Comparison of ENCODE assay signal across 7 mouse cellular contexts in genomic region chr8:123949686-123949986, GRCm38 (mm10). TPM values are rescaled to one million over a fixed set of nuclear protein-coding genes. Genes with fewer than 3 reads are reported as not detected.
A peak's percentile ranks its signal among the peaks of the same experiment; 100 is the strongest.
DNase-seq lines count a peak whose midpoint lies in the region; ATAC-seq and TF ChIP-seq lines count a peak whose summit lies in the region.

No protein-coding gene starts in this region.

- peak overlapping the region; percentile 74 for H3K4me3 ChIP-seq in spleen, adult 2 months (ENCODE audit: extremely low read depth, insufficient read depth, insufficient read length)
- H3K4me3 ChIP-seq in forebrain, embryonic 10.5 days, result peak overlapping the region; percentile 99
- H3K4me3 ChIP-seq in limb, embryonic 15.5 days, result peak overlapping the region; percentile 99
- H3K4me3 ChIP-seq in stomach, postnatal 0 days (ENCODE audit: low read depth, low read length), result peak overlapping the region; percentile 77

- 2% methylated on average over 10 of the region's 10 CpGs for WGBS in spleen, adult 2 months
- WGBS in forebrain, embryonic 10.5 days, result 4% methylated on average over 10 of the region's 10 CpGs
- WGBS in limb, embryonic 15.5 days, result 4% methylated on average over 10 of the region's 10 CpGs
- 3% methylated on average over 10 of the region's 10 CpGs for WGBS in stomach, postnatal 0 days

- peaks cover 5% of the 10 kb centered on the region; the same call in 1 of the 2 replicates for H3K4me1 ChIP-seq in spleen, adult 2 months (ENCODE audit: control insufficient read depth, insufficient read depth, insufficient read length)
- H3K4me1 ChIP-seq in forebrain, embryonic 10.5 days, result peaks cover 20% of the 10 kb centered on the region
- peaks cover 15% of the 10 kb centered on the region for H3K4me1 ChIP-seq in limb, embryonic 15.5 days
- H3K4me1 ChIP-seq in stomach, postnatal 0 days (replicated peaks; ENCODE audit: control insufficient read depth, insufficient read depth), result no peaks in the 10 kb centered on the region; the same call in 1 of the 2 replicates

- no peaks in the 10 kb centered on the region for H3K27me3 ChIP-seq in spleen, adult 2 months (ENCODE audit: control insufficient read depth, insufficient read depth, low read length)
- no peaks in the 10 kb centered on the region for H3K27me3 ChIP-seq in forebrain, embryonic 10.5 days (ENCODE audit: poor library complexity, severe bottlenecking)
- no peaks in the 10 kb centered on the region for H3K27me3 ChIP-seq in limb, embryonic 15.5 days
- no peaks in the 10 kb centered on the region for H3K27me3 ChIP-seq in stomach, postnatal 0 days (ENCODE audit: control insufficient read depth, insufficient read depth, low read length)

- no peak for TF ChIP-seq POLR2A in spleen, adult 2 months (IDR thresholded peaks at IDR 0.05; ENCODE audit: low read depth, low read length)

- H3K9me3 ChIP-seq in forebrain, embryonic 10.5 days, result no peaks in the 10 kb centered on the region
- no peaks in the 10 kb centered on the region for H3K9me3 ChIP-seq in limb, embryonic 15.5 days
- H3K9me3 ChIP-seq in stomach, postnatal 0 days (ENCODE audit: control insufficient read depth, low read length), result no peaks in the 10 kb centered on the region

- peak overlapping the region; percentile 96 for H3K4me2 ChIP-seq in limb, embryonic 15.5 days
- H3K4me2 ChIP-seq in stomach, postnatal 0 days (replicated peaks; ENCODE audit: low read depth), result peak overlapping the region; percentile 93

- DNase-seq in spleen, adult 2 months (ENCODE audit: low read depth in 1 of 2, low spot score in 2 of 2), result no peak
- no peak for DNase-seq in spleen, postnatal 36 days (ENCODE audit: low spot score in 2 of 2)
- no peak for DNase-seq in forebrain, embryonic 10.5 days (ENCODE audit: extremely low spot score, low spot score)
- DNase-seq in stomach, postnatal 0 days (ENCODE audit: low spot score), result no peak
- no peak for DNase-seq in cerebellum, adult 8-10 months
- no peak for DNase-seq in cerebellum, postnatal 14 days

- ATAC-seq in limb, embryonic 15.5 days (ENCODE audit: insufficient number of reproducible peaks, low FRiP score, low TSS enrichment, low read depth), result no peak
- peak; percentile 19 for ATAC-seq in stomach, postnatal 0 days (ENCODE audit: low FRiP score, low TSS enrichment)

- H3K36me3 ChIP-seq in spleen, adult 2 months (ENCODE audit: control insufficient read depth, insufficient read depth, low read length), result peaks cover 1% of the 10 kb centered on the region
- H3K36me3 ChIP-seq in forebrain, embryonic 10.5 days (replicated peaks), result peaks cover 43% of the 10 kb centered on the region
- peaks cover 41% of the 10 kb centered on the region for H3K36me3 ChIP-seq in limb, embryonic 15.5 days
- H3K36me3 ChIP-seq in stomach, postnatal 0 days (ENCODE audit: control insufficient read depth, insufficient read depth, low read length), result peaks cover 7% of the 10 kb centered on the region; the same call in 1 of the 2 replicates

- TF ChIP-seq EP300 in stomach, postnatal 0 days (optimal IDR thresholded peaks at IDR 0.05), result no peak

- peak overlapping the region; percentile 67 for H3K9ac ChIP-seq in limb, embryonic 15.5 days
- H3K9ac ChIP-seq in stomach, postnatal 0 days (ENCODE audit: low read length), result peak overlapping the region; percentile 87

- TF ChIP-seq CTCF in spleen, adult 2 months (IDR thresholded peaks at IDR 0.05; ENCODE audit: extremely low read depth, insufficient read depth, insufficient read length, insufficient replicate concordance), result no peak
- TF ChIP-seq CTCF in stomach, postnatal 0 days (IDR thresholded peaks at IDR 0.05; ENCODE audit: low read depth), result no peak

- H3K27ac ChIP-seq in spleen, adult 2 months (ENCODE audit: insufficient read depth, low read length), result peak overlapping the region; percentile 83
- peak overlapping the region; percentile 87 for H3K27ac ChIP-seq in forebrain, embryonic 10.5 days
- peak overlapping the region; percentile 91 for H3K27ac ChIP-seq in limb, embryonic 15.5 days
- peak overlapping the region; percentile 94 for H3K27ac ChIP-seq in stomach, postnatal 0 days (replicated peaks)

RNA-seq across cellular contexts. Expression of gene Nup133, which starts 0.6 kb away (rescaled TPM):
- 7.9 and 8.5 TPM in 2 replicates for polyA plus RNA-seq in spleen, adult 2 months (2012; rRNA removed)
- 60.5 and 62.8 TPM in 2 replicates for polyA plus RNA-seq in forebrain, embryonic 10.5 days (2016; fragmentation: Nextera tagmentation; extraction: Ambion mirVana)
- 25.5 and 27.0 TPM in 2 replicates for polyA plus RNA-seq in limb, embryonic 15.5 days (2015; fragmentation: Nextera tagmentation; extraction: Ambion mirVana)
- 8.2 and 8.5 TPM in 2 replicates for polyA plus RNA-seq in stomach, postnatal 0 days (2015; fragmentation: Nextera tagmentation; extraction: Ambion mirVana)

RNA-seq across cellular contexts. Expression of gene Abcb10, which starts 33.3 kb away (rescaled TPM):
- polyA plus RNA-seq in spleen, adult 2 months (2012; rRNA removed), result 21.7 and 22.6 TPM in 2 replicates
- polyA plus RNA-seq in forebrain, embryonic 10.5 days (2016; fragmentation: Nextera tagmentation; extraction: Ambion mirVana), result 20.3 and 21.8 TPM in 2 replicates
- polyA plus RNA-seq in limb, embryonic 15.5 days (2015; fragmentation: Nextera tagmentation; extraction: Ambion mirVana), result 14.2 and 17.7 TPM in 2 replicates
- polyA plus RNA-seq in stomach, postnatal 0 days (2015; fragmentation: Nextera tagmentation; extraction: Ambion mirVana), result 14.7 and 15.2 TPM in 2 replicates

RNA-seq across cellular contexts. Expression of gene Acta1, which starts 55.1 kb away (rescaled TPM):
- polyA plus RNA-seq in spleen, adult 2 months (2012; rRNA removed), result 0.54 and 0.98 TPM in 2 replicates
- polyA plus RNA-seq in forebrain, embryonic 10.5 days (2016; fragmentation: Nextera tagmentation; extraction: Ambion mirVana), result 0.14 and 0.22 TPM in 2 replicates
- 949 and 3,391 TPM in 2 replicates for polyA plus RNA-seq in limb, embryonic 15.5 days (2015; fragmentation: Nextera tagmentation; extraction: Ambion mirVana)
- polyA plus RNA-seq in stomach, postnatal 0 days (2015; fragmentation: Nextera tagmentation; extraction: Ambion mirVana), result 23.1 and 27.2 TPM in 2 replicates

Comparison
In these comparisons a context has a peak if more than half of its experiments do, and no peak if none do; other contexts are left out.
1. RNA of gene Acta1, which starts 55.1 kb away (polyA plus RNA-seq): 949 to 3,391 TPM in limb, embryonic 15.5 days; 23.1 to 27.2 TPM in stomach, postnatal 0 days, 0.54 to 0.98 TPM in spleen, adult 2 months and 0.14 to 0.22 TPM in forebrain, embryonic 10.5 days; every median in the first group is over 10 times any median in the second.
2. Peak in every context shown above with its lines, with median percentiles within 50 percentile points of each other: H3K27ac ChIP-seq and H3K4me3 ChIP-seq.